Mouse (Mus musculus) intestine, embryonic 14.5 days (tissue): Measurements from ENCODE around the gene Grb14. TPM values are rescaled to one million over a fixed set of nuclear protein-coding genes. Genes with fewer than 3 reads are reported as not detected.

ENCODE experiments used
- ATAC-seq: fragments of 200-750 bp; cut with Nextera tagmentation; replicated peaks from 2 replicates; pipeline ENCODE4 v1.8.0; 2017; ENCODE audit warnings: low read depth, moderate number of reproducible peaks, moderate TSS enrichment, moderate library complexity; ENCODE audit not compliant: low FRiP score, low TSS enrichment
- DNase-seq: peaks from one replicate; pipeline ENCODE4 v3.0.0-alpha.2; 2018; ENCODE audit warnings: low spot score
- H3K27ac ChIP-seq: fragments of 300-500 bp; sonication (generic); 2 replicates; pipeline ENCODE4 v1.5.1; 2014; ENCODE audit warnings: low read depth, mild to moderate bottlenecking, control low read depth
- H3K27me3 ChIP-seq: fragments of 300-500 bp; sonication (generic); replicated peaks from 2 replicates; pipeline ENCODE4 v1.6.1; 2014; ENCODE audit warnings: low read length, control low read depth; ENCODE audit not compliant: control insufficient read depth, insufficient read depth
- H3K36me3 ChIP-seq: fragments of 300-500 bp; sonication (generic); 2 replicates; pipeline ENCODE4 v1.6.1; 2014; ENCODE audit warnings: low read length, control low read depth; ENCODE audit not compliant: control insufficient read depth, insufficient read depth
- H3K4me1 ChIP-seq: fragments of 300-500 bp; sonication (generic); replicated peaks from 2 replicates; pipeline ENCODE4 v1.6.1; 2014; ENCODE audit warnings: low read length, control low read depth, mixed read lengths; ENCODE audit not compliant: control insufficient read depth, insufficient read depth
- H3K4me2 ChIP-seq: fragments of 300-500 bp; sonication (generic); 2 replicates; pipeline ENCODE4 v1.6.1; 2014; ENCODE audit warnings: low read length
- H3K4me3 ChIP-seq: fragments of 300-500 bp; sonication (generic); 2 replicates; pipeline ENCODE4 v1.5.1; 2014; ENCODE audit warnings: low read depth, low read length, control low read depth, mixed read lengths
- H3K9ac ChIP-seq: fragments of 300-500 bp; sonication (generic); 2 replicates; pipeline ENCODE4 v1.6.1; 2014; ENCODE audit warnings: mild to moderate bottlenecking, low read length
- H3K9me3 ChIP-seq: fragments of 300-500 bp; sonication (generic); 2 replicates; pipeline ENCODE4 v1.6.1; 2016; ENCODE audit warnings: low read length, control low read depth; ENCODE audit not compliant: control insufficient read depth
- WGBS: fragments of 180-500 bp; shearing (Covaris S2); extraction: QIAGEN DNeasy Blood & Tissue Kit; methylation state at CpG from one replicate; pipeline ENCODE4 v1.1.7; 2014; 5-methylcytosine and 5-hydroxymethylcytosine counted together
- polyA plus RNA-seq: library from polyadenylated mRNA; unstranded; fragments of >200 nt; fragmentation: Nextera tagmentation; extraction: Ambion mirVana; gene quantifications from 2 replicates; pipeline ENCODE4 v1.2.1, GENCODE M21; 2014

The Grb14 gene
- polyA plus RNA-seq, 1 experiment from 2014 or later = 18.0 TPM

DNA sequence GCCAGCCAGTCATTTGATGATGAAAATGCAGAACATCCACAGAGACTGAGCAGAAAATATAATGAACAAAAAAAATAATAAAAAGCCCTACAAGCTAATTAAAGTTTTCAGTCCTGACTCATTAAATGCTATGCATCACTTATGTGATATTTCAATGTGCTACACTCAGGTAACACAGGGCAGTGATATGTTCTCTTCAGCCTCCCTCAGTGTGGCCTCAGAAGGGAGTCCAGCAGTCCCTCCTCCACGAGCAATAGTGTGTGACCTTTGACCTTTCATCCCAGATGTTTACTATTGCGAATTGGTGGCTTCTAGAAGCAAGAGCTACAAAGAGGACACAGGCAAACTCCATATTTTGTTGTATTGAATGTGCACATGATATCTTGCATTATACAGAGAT lies 146.5 kb downstream of the Grb14 start:
- ATAC-seq (no peak), DNase-seq (no peak)
- H3K4me2 ChIP-seq = no peak overlapping the region
- 28% methylated on average over 2 of the region's 2 CpGs for WGBS
- H3K27ac ChIP-seq = no peak overlapping the region
- no peak overlapping the region for H3K9ac ChIP-seq
- no peaks in the 10 kb centered on the region for H3K36me3 ChIP-seq
- H3K27me3 ChIP-seq = no peaks in the 10 kb centered on the region
- H3K4me3 ChIP-seq = no peak overlapping the region
- no peaks in the 10 kb centered on the region for H3K4me1 ChIP-seq
- no peaks in the 10 kb centered on the region for H3K9me3 ChIP-seq

Other genes with a start within 250 kb of the Grb14 start
- gene Cobll1, start 214.4 kb upstream of the Grb14 start, polyA plus RNA-seq = 19.9 and 20.4 TPM in 2 replicates